Mouse (Mus musculus) thymus, postnatal 36 days (tissue): ENCODE data around the gene Cct8.
"Not testable (repeated sequence)": the region's sequence is repeated elsewhere in the genome, so short reads cannot be mapped to it uniquely, and the experiment has no call there.

Experiments
- DNase-seq, 2 experiments: peaks; one replicate each; pipeline ENCODE4 v3.0.0; 2022; ENCODE audit warnings: mixed read lengths in 2 of 2

The Cct8 gene

DNA sequence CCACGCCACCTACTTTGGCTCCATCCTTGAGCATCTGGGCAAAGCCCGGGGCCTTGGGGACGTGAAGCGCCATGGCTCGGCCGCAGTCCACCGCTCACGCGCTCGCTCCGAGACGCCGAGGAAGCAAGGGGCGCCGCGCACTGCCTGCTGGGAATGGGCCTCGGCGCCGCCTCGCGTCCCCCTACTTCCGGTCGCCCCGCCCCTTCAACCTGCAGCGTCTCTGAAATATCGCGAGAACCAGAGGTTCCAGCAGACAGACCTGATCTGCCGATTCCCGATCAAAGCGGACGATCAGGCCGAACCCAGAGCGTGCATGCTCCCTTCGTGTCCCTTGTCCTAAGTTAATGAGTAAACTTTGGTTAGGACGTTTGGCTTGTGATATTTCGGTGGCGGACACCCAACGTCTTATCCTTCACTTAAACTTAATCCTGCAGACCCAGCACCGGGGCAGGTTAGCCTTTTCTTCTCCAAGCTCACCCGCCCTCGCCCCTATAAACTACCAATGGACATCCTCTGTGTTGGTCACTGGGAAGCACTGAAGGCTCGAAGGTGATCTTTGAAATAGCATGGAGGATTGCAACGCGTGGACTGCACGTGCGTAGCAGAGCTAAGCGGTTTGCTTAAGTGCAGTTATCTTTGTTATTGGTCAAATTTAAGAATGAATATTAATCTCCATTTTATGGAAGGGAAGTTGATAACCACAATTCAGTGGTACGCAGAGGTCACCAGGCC, at the start of gene Cct8:
TSS of gene Cct8 (minus strand) at position 158 of the 732 bp plus-strand sequence.
- peak; percentile 96 to 97 for DNase-seq

- DNase-seq, result no peak
Observed at GRCm38 (mm10) chr16:87528755-87529154, 33.1 kb upstream of the Cct8 start.

GRCm38 (mm10) chr16:87527553-87528249, 32.0 kb upstream of the Cct8 start:
- no peak for DNase-seq

DNA sequence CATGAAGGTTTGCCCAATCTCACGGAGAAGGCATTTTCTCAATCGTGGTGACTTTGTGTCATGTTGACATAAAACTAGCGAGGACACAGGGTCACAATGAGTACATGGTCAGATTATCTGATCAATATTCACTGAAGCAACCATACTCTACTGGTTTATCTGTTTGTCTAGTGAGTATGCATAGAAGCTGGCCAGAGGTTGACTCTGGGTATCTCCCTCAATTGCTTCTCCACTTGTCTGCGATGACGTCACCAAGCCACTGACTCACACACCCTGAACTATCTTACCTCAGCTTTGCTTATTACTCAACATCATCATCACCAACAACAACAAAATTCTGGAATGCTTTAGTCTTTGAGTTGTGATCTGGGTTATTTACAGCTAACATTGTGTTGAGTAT, 28.6 kb upstream of the Cct8 start:
- no peak for DNase-seq

GRCm38 (mm10) chr16:87512331-87512730, 16.7 kb upstream of the Cct8 start:
- DNase-seq, result no peak

- no peak for DNase-seq
Observed at GRCm38 (mm10) chr16:87511706-87512105, 16.0 kb upstream of the Cct8 start.

DNA sequence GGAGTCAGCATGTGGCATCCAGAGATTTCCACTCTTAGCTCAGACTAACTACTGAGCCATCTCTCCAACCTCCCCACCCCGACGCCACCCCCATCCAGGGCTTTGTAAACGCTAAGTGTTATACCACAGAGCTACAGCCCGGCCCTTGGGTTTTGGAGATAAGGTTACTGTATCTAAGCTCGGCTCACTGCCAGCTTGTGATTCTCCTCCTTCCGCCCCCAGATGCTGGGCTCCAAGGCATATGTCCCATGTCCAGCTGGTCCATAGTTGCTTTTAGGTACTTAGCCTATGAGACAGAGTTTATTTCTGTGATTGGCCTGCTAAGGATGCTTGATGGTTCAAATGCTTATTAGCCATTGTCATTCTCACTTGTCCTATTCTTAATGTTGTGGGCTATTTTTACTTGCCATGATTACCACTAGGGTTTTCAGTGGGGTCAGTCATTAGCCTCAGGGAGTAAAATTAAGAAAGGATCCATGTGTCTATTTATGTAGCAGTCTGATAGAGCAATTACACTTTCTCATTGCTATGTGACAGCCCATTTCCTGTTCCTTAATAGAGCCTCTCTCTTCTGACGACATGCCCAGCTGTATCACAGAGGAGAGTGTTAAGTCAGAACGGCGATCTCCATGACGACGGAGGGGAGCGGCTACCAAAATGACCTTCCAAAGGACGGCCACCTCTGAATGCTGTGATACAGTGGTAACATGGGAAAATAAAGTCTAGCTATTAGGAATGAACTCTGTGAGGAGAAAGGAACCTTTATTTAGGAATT, 5.8 kb upstream of the Cct8 start:
- no peak for DNase-seq

- no peak for DNase-seq
Observed at GRCm38 (mm10) chr16:87499556-87499955, 3.9 kb upstream of the Cct8 start.

DNA sequence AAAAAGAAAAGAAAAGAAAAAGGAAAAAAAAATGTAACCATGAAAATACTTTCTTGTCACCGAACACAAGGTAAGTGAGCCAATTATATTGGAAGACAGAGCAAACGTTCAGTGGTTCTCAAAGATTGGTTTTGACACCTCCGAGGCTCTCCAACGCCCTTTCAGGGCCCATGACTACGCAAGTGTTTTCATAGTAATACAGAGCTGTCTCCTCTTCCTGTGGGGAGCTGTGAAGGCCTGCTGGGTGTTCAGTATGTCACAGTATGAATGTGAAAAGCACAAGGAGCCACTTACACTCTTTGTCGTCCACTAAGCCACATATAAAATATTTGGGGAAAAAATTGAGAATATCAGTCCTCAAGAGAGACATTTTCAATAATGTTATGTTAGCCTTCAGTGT, 1.5 kb upstream of the Cct8 start:
- DNase-seq, result no peak

- DNase-seq, result no peak
Observed at GRCm38 (mm10) chr16:87496728-87497127, 1.1 kb upstream of the Cct8 start.

DNA sequence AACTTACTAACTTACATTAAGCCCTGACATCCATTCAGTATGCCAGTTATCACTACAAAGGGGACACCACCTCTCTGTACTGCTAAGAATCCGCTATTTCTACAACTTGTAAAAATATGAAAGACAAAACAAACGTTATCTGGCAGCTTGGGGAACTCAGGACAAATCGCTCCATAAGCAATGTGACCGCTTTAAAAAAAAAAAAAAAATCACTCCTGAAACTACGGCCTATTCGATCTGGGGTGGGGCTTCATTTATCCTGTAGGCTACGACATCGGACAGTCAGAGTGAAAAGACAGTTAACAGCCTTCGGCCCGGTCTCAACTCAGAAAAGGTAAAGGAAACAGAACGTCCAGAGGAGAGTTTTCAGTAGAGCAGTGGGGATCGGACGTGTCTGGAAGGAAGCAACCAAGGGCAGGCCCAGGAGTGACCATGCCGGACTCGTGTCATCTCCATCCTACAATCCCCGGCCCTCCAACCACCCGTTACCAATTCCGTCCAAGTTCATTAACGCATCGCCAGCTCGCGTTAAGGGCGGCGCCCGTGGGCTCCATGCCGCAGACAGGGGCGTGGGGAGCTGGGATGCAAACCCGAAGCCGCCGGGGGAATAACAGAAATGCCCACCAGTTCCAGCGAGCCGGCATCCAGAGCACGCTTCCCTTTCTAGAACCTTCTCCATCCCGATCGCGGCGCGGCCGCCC, 568 bp downstream of the Cct8 start:
- DNase-seq, result no peak

DNA sequence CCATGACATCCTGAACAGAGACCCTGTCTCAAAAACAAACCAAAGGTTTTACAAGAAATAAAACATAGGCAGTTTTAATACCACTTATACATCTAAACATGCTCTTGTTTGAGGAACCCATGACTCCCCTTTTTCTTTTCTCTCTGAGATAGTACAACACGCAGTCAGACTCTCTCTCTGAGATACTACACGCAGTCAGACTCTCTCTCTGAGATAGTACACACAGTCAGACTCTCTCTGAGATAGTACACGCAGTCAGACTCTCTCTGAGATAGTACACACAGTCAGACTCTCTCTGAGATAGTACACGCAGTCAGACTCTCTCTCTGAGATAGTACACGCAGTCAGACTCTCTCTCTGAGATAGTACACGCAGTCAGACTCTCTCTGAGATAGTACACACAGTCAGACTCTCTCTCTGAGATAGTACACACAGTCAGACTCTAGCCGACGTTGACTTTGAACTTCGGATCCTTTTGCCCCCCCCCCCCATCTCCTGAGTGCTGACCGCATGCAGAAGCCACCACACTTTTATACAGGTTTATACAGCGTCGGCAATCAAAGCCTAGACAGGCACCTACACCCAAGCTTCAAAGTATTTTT, 3.4 kb downstream of the Cct8 start:
- DNase-seq, result not testable (repeated sequence)

GRCm38 (mm10) chr16:87488605-87489004, 7.1 kb downstream of the Cct8 start:
- no peak for DNase-seq

- DNase-seq, result no peak
Observed at GRCm38 (mm10) chr16:87486739-87487138, 8.9 kb downstream of the Cct8 start.

GRCm38 (mm10) chr16:87484367-87484766, 11.3 kb downstream of the Cct8 start:
- no peak for DNase-seq

DNA sequence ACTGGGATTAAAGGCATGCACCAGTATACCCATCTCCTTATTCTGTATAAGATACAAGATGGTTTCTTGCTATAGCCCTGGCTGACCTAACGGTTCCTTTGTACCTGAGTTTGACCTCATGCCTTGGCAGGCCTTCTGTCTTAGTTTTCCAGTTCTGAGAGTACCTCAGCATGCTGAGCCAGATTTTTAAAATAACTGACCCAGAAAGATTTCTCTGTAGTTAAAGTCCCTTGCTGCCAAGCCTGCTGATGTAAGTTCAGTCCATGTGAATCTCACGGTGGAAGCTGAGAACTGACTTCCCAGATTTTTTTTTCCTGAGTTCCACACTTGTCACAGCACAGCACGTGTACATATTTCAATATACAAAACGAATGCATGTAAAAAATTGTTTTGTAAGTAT, 25.1 kb downstream of the Cct8 start:
- no peak for DNase-seq

DNA sequence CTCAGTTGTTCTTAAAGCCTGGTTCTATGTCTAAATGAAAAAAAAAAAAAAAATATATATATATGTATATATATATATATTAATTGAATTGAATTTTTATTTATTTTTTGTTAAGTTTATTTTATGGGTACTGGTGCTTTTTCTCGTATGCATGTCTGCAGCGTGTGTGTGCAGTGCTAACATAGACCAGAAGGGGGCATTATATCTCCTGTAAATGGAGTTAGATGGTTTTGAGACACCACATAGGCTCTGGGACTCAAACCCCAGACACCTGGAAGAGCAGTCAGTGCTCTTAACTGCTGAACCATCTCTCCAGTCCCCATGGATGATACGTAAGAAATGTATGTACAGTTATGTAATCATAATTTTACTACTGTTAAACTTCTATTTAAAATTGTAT, 36.9 kb downstream of the Cct8 start:
- no peak for DNase-seq

- no peak for DNase-seq
Observed at GRCm38 (mm10) chr16:87455180-87455611, 40.5 kb downstream of the Cct8 start.

- DNase-seq, result peak; percentile 90 to 92
Observed at GRCm38 (mm10) chr16:87454419-87455179, 41.1 kb downstream of the Cct8 start, which contains the start of gene Usp16. Gene Usp16, plus strand, starts transcription at chr16:87454703.

DNA sequence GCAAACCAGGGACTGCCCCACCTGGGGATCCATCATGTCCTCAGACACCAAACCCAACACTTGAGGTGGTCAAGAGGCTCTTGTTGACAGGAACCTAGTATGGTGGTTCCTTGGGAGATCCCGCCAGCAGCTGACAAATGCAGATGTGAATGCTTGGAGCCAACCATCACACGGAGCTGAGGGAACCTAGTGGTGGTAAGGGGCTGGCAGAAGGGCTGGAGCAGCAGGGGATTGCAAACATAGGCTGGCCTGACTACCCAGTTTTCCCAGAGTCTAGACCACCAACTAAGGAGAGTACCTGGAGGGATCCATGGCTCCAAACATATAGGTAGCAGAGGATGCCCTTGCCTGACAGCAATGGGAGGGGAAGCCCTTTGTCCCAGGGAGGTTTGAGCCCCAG, 42.4 kb downstream of the Cct8 start:
- DNase-seq, result no peak

GRCm38 (mm10) chr16:87445528-87445927, 50.1 kb downstream of the Cct8 start:
- no peak for DNase-seq

GRCm38 (mm10) chr16:87445110-87445509, 50.6 kb downstream of the Cct8 start:
- no peak for DNase-seq
